Mouse (Mus musculus): ENCODE measurements around the gene Gpc2.

Gene Gpc2

DNA sequence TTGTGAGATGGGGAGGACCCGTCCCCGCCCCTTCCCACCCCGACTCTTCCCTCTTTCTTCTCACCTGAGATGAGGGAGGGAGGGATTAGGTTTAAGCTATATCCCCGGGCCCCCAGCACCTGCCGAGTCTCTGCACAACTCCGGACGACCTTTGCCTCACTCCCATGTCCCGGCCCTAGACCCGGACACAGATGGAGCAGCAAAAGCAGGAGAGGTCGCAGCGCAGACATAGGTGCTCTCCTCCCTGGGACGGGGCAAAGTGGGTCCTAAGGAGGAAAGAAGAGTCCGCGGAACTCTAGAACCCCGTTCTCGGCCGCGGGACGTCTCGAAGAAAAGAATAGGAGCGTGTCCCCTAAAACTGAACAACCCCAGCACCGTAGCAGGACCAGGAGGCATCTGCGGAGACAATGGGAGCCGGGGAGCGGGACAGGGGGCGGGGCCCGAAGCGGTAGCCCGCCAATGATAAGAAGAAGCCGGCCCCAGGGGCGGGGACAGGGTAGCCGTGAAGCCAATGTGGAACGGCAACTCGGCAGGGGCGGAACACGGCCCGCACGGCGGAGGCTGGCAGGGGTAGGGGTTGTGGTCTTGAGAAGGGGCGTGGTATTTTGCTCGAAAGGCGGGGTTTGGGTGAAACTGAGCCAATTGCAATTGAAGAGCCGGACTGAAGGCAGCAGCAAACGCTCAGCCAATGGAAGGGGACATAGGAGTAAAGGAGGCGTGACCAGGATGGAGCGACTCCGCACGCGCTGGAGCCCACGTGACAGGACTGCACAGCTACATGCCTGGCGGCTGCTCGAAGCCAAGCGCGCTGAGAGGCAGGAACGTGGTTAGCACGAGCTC, at the start of gene Gpc2, which contains the start of the genes Gm43720 and Stag3:
Gpc2 (minus strand) TSS at position 421 of the 840 bp plus-strand sequence.
Gm43720 (minus strand) TSS at position 374 of the 840 bp plus-strand sequence.
Stag3 (plus strand) TSS at position 656 of the 840 bp plus-strand sequence.
- peak; percentile 64 to 76 for DNase-seq (ENCODE audit: low read depth in 1 of 2, low spot score in 2 of 2)

- no peak for DNase-seq (ENCODE audit: low read depth in 1 of 2, low spot score in 2 of 2)
Observed at GRCm38 (mm10) chr5:138312795-138313194, 33.0 kb upstream of the Gpc2 start.

DNA sequence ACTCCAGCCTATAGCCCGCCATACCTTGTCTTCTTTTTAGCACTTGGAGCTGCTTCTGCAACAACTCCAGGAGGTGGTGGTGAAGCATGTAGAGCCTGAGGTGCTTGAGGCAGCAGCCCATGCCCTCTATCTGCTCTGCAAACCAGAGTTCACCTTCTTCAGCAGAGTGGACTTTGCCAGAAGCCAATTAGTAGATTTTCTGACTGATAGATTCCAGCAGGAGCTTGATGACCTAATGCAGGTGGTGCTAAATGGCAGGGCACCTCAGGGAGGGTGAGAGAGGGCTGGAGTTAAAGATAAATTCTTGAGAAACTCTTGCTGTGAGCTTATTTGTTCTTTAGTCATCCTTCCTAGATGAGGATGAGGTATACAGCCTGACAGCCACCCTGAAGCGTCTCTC, 19.8 kb upstream of the Gpc2 start:
- no peak for DNase-seq (ENCODE audit: low read depth in 1 of 2, low spot score in 2 of 2)

DNA sequence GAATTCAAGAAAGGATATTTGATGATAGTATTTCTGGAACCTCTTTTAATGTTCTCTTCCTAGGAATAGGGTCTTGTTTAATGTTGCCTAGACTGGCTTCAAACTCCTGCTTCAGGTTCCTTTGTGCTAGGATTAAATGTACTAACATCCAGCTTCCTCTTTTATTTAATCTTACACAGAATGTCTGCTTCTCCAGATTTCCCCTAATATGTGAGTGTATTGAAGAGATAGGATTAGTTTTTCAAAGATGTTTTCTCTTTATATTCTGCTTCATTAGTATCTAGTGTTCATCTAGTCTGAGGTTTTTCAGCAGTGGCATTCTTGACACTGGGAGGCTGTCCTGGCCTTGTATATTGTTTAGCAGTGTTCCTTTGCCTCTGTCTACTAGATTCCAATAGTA, 14.4 kb upstream of the Gpc2 start:
- no peak for DNase-seq (ENCODE audit: low read depth in 1 of 2, low spot score in 2 of 2)

GRCm38 (mm10) chr5:138291638-138292037, 11.8 kb upstream of the Gpc2 start:
- DNase-seq (ENCODE audit: low read depth in 1 of 2, low spot score in 2 of 2) = no peak

DNA sequence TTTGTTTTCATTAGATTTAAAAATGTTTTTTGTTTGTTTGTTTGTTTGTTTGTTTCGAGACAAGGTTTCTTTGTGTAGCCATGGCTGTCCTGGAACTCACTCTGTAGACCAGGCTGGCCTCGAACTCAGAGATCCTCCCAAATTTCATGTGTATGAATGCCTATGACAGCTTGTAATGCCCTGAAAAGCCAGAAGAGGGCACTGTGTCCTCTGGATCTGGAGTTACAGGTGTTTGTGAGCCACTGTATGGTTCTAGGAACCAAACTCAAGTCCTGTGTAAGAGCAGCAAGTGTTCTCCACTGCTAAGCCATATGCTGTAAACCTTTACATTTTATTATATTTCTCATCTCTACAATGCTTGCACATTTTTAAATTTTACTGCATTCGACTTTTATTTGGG, 8.1 kb upstream of the Gpc2 start:
- DNase-seq (ENCODE audit: low read depth in 1 of 2, low spot score in 2 of 2) = no peak

- no peak for DNase-seq (ENCODE audit: low read depth in 1 of 2, low spot score in 2 of 2)
Observed at GRCm38 (mm10) chr5:138283540-138283939, 3.7 kb upstream of the Gpc2 start.

- DNase-seq (ENCODE audit: low read depth in 1 of 2, low spot score in 2 of 2) = no peak
Observed at GRCm38 (mm10) chr5:138281798-138282197, 2.0 kb upstream of the Gpc2 start.

- DNase-seq (ENCODE audit: low read depth in 1 of 2, low spot score in 2 of 2) = no peak
Observed at GRCm38 (mm10) chr5:138280829-138281228, 1.0 kb upstream of the Gpc2 start.

DNA sequence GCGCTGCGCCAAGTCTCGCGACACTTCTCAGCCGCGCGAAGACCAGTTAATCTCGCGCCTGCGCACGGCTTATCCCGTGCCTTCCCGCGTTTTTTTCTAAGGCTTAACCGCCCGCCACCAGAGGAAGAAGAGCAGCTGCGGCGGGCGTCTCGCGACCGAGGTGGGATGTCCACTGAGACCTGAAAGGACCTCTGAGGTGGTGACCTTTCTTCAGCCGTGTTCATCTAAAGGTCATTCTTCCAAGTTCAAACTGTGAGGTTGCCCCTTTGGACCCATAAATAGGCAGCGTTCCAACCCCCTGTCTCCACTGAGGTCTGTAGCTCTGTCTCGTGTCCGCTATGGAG, 592 bp upstream of the Gpc2 start:
- no peak for DNase-seq (ENCODE audit: low read depth in 1 of 2, low spot score in 2 of 2)

GRCm38 (mm10) chr5:138277994-138278393, 1.8 kb downstream of the Gpc2 start:
- DNase-seq (ENCODE audit: low read depth in 1 of 2, low spot score in 2 of 2) = no peak

DNA sequence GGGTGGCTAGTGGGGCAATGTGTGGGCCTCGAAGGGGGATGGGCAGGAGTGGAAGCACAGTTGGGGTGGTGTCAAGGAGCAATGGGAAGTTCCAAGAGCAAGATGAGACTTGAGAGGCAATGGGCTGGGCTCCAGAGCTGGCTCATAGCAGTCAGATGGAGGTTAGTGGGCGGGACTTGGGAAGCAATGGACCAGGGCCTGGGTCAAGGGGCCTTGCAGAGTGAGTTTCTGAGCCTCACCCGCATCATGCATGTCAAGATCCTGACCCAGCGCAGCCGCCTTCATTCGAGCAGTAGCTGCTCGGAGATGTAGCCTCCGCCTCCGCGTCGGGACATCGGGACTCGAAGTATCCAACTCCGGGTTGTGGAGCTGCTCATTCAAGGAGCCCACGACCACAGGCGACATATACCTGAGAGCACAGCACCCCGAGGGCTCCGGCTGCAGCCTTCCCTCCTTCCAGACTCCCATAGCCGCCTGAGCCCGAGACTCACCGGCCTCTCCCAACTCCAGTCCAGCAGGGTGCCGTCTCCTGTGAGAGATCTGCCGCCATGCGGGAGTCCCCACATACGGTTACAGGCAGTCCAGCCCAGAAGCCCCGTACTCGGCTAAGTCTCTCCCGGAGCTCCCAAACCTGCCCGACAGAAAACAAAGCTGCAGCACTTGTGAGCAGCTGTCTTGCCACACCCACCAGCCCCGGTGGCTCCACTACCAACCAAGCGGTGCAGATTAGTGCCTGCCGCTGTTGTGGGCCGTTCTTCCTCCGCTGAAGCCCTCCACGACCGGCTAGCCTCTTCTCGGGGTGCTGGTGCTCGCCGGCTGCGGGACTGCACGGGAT, 4.4 kb downstream of the Gpc2 start:
- no peak for DNase-seq (ENCODE audit: low read depth in 1 of 2, low spot score in 2 of 2)

DNA sequence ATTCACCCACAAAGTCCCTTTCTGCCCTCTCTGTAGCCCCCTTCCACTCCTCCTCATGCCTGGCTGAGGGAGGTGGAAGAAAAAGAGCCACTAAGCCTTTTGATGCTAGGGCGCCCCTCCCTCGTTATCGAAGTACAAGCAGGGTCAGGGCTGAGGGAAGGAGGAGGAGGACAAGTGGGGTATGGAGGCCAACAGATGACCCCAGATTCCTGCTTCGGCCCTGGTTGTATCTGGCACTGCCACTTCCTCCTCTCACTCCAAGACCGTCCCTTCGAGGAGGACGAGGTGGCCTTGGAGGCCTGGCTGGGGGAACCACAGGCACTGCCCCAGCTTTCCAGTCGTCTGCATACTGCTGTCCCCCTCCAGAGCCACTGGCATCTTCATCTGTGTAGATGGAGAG, 5.6 kb downstream of the Gpc2 start:
- no peak for DNase-seq (ENCODE audit: low read depth in 1 of 2, low spot score in 2 of 2)

- DNase-seq (ENCODE audit: low read depth in 1 of 2, low spot score in 2 of 2) = no peak
Observed at GRCm38 (mm10) chr5:138272409-138272923, 7.3 kb downstream of the Gpc2 start, which contains the start of gene Gal3st4. Gene Gal3st4 (minus strand): TSS chr5:138272840.

DNA sequence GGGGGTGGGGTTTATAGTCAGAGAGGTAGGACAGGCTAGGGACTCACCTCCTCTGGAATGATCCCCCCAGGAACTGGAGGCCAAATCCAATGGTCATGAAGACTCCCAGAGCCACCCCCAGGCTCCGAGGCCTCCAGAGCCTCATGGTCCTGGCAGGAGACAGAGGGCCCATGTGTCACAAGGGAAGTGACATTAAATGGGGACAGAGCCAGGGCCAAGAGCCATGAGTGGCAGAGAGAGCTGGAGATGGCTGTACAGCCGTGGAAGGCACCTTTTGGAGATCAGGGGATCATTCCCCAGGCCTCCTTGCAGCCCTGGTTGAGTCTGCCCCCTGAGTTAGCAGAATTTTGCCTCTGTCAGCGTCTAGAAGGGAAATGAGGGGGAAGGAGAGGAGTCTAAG, 8.6 kb downstream of the Gpc2 start:
- no peak for DNase-seq (ENCODE audit: low read depth in 1 of 2, low spot score in 2 of 2)

DNA sequence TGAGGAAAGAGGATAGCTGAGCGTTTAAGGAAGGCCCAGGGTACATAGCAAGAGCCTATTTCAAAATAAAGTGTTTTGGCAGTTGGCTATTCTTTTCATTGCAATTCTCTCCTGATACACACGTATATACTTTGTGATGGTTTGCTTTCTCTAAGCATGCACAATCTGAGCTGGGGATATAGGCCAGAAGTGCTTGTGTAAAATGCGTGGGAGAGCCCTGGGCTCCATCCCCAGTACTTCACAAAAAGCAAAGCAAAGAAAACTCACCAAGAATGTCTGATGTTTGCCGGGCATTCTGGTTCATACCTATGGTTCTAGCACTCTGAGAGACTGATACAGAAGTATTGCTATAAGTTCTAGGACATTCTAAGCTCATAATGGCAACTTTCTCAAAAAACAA, 10.8 kb downstream of the Gpc2 start:
- DNase-seq (ENCODE audit: low read depth in 1 of 2, low spot score in 2 of 2) = no peak

GRCm38 (mm10) chr5:138267114-138267513, 12.7 kb downstream of the Gpc2 start:
- no peak for DNase-seq (ENCODE audit: low read depth in 1 of 2, low spot score in 2 of 2)

- no peak for DNase-seq (ENCODE audit: low read depth in 1 of 2, low spot score in 2 of 2)
Observed at GRCm38 (mm10) chr5:138265712-138266111, 14.1 kb downstream of the Gpc2 start.

DNA sequence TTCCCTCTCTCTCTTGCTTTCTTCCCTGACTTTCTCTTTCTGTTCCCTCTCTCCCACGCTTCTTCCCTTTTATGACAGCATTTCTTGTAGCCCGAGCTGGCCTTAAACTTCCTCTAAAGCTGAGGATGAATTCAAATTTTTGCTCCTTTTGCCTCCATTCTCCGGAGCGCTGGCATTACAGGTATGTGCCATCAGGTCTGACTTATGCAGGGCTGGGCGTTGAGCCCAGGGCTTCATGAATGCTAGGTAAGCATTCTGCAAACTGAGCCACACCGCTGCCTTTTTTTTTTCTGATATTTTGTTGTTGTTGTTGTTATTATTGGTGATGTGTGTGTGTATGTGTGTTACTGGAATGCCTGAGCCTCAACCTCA, 15.6 kb downstream of the Gpc2 start:
- no peak for DNase-seq (ENCODE audit: low read depth in 1 of 2, low spot score in 2 of 2)

GRCm38 (mm10) chr5:138263260-138264206, 16.3 kb downstream of the Gpc2 start, which contains the start of gene BC037034:
Gene BC037034 (minus strand): TSS chr5:138264033.
- DNase-seq (ENCODE audit: low read depth in 1 of 2, low spot score in 2 of 2) = peak; percentile 71 to 86

All from monocyte, adult 2 months (primary cell).